Mouse (Mus musculus): ENCODE data around the gene Hnf4a.

GRCm38 (mm10) chr2:163574321-163574720, 67.7 kb downstream of the Hnf4a start:
- no peak for TF ChIP-seq CTCF (IDR thresholded peaks at IDR 0.05; ENCODE audit: low read depth, low read length)
- TF ChIP-seq GATA1 (IDR thresholded peaks at IDR 0.05; ENCODE audit: borderline replicate concordance, low read length): no peak
